Mouse (Mus musculus): ENCODE measurements at regions not wholly inside any gene's neighbourhood (a gene's known extent, or its start where the extent isn't known, plus 50 kb on each side); places are given as distances from the start of the nearest gene placed in this dataset.

- TF ChIP-seq CTCF (IDR thresholded peaks at IDR 0.05; ENCODE audit: extremely low read depth, insufficient read depth, low read length) (no peak), POLR2A (IDR thresholded peaks at IDR 0.05; ENCODE audit: extremely low read depth, insufficient read depth, low read length) (no peak)
Measured at GRCm38 (mm10) chr10:99524273-99525212, 234.9 kb downstream of the Csl start.

Data from cortical plate, adult 2 months (tissue).